Mouse (Mus musculus): ENCODE measurements around the gene Steap2.

DNA sequence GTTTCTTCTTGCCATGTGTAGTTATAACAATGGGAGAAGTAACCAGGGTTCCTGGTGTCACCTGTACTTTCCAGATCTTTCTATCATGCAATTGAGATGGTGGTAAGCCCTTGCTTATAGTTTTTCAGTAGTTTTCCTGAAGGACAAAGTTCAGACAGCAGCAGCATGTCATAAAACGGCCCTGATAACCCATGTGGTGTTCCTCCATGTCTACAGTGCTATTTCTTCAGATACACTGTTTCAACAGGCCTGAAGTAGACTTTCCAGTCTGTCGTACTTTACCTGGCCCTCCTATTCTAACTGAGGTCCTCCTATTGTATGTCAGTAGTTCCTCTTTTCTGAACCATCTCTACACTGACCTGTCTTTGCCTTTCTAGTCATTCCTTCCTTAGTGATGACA lies 38.5 kb upstream of the Steap2 start:
- no peak for TF ChIP-seq CTCF (IDR thresholded peaks at IDR 0.05; ENCODE audit: borderline replicate concordance, extremely low read depth, insufficient read depth, insufficient read length)
- TF ChIP-seq POLR2A (IDR thresholded peaks at IDR 0.05; ENCODE audit: borderline replicate concordance, extremely low read depth, insufficient read depth, insufficient read length, poor library complexity, severe bottlenecking): no peak
